Mouse (Mus musculus) cerebellum, adult 11-12 months (tissue): ENCODE data around the gene Syp.

ENCODE experiments used
- DNase-seq: peaks from one replicate; pipeline ENCODE4 v3.0.0; 2022

Gene Syp

GRCm38 (mm10) chrX:7638401-7639091 is at the start of gene Syp:
Gene Syp, plus strand, starts transcription at chrX:7638471.
- DNase-seq = peak; percentile 92

GRCm38 (mm10) chrX:7595371-7595770 is 42.9 kb upstream of the Syp start:
- no peak for DNase-seq

GRCm38 (mm10) chrX:7604004-7604403 is 34.3 kb upstream of the Syp start:
- no peak for DNase-seq

- DNase-seq = peak; percentile 86
Observed at GRCm38 (mm10) chrX:7604879-7605574, 33.2 kb upstream of the Syp start, which contains the start of gene Ccdc22. Gene Ccdc22, minus strand, starts transcription at chrX:7605517.

GRCm38 (mm10) chrX:7605575-7605941 is 32.7 kb upstream of the Syp start:
- DNase-seq = no peak

- no peak for DNase-seq
Observed at GRCm38 (mm10) chrX:7606783-7607182, 31.5 kb upstream of the Syp start, which contains the start of gene Cacna1f. Gene Cacna1f, plus strand, starts transcription at chrX:7607083.

- peak; percentile 54 for DNase-seq
Observed at GRCm38 (mm10) chrX:7610035-7610434, 28.2 kb upstream of the Syp start.

GRCm38 (mm10) chrX:7610536-7611258 is 27.6 kb upstream of the Syp start:
- peak; percentile 55 for DNase-seq

GRCm38 (mm10) chrX:7617889-7618551 is 20.3 kb upstream of the Syp start:
- no peak for DNase-seq

GRCm38 (mm10) chrX:7632560-7632959 is 5.7 kb upstream of the Syp start:
- DNase-seq = no peak

GRCm38 (mm10) chrX:7635101-7635500 is 3.2 kb upstream of the Syp start:
- DNase-seq = no peak

GRCm38 (mm10) chrX:7639536-7640325 is 1.5 kb downstream of the Syp start:
- peak; percentile 57 for DNase-seq

- DNase-seq = peak; percentile 47
Observed at GRCm38 (mm10) chrX:7640785-7641184, 2.5 kb downstream of the Syp start.

- peak; percentile 71 for DNase-seq
Observed at GRCm38 (mm10) chrX:7645349-7645748, 7.1 kb downstream of the Syp start.

GRCm38 (mm10) chrX:7648671-7649304 is 10.5 kb downstream of the Syp start:
- DNase-seq = peak; percentile 70

GRCm38 (mm10) chrX:7657221-7657639 is 19.0 kb downstream of the Syp start, which contains the start of gene Prickle3:
Gene Prickle3, plus strand, starts transcription at chrX:7657260.
- DNase-seq = peak; percentile 40

- DNase-seq = no peak
Observed at GRCm38 (mm10) chrX:7658031-7658784, 19.9 kb downstream of the Syp start.

GRCm38 (mm10) chrX:7658785-7659589 is 20.7 kb downstream of the Syp start:
- no peak for DNase-seq

- no peak for DNase-seq
Observed at GRCm38 (mm10) chrX:7661086-7661485, 22.8 kb downstream of the Syp start.

GRCm38 (mm10) chrX:7662936-7663335 is 24.7 kb downstream of the Syp start:
- no peak for DNase-seq
